Mouse (Mus musculus): ENCODE measurements around the gene C2cd3.
"Not testable (repeated sequence)": the region's sequence is repeated elsewhere in the genome, so short reads cannot be mapped to it uniquely, and the experiment has no call there.

C2cd3 gene

DNA sequence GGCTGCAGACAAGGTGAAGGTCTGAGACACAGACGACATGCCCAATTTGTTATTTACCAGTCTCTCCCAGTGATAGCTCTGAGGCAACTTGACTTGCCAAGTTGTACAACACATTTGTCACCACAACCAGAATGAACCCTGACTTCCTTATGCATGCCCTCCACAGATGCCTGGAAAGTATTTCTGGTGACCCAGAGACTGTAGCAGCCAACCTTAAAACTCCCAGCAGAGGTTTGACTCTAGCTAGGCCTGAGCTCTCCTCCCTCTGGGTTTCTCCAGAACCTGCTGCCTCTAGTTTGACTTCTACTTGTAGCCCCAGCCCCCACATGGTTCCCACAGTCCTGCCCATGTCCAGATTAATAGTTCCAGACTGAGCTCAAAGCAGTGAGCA lies 99.4 kb downstream of the C2cd3 start:
- DNase-seq (ENCODE audit: low read depth): no peak

DNA sequence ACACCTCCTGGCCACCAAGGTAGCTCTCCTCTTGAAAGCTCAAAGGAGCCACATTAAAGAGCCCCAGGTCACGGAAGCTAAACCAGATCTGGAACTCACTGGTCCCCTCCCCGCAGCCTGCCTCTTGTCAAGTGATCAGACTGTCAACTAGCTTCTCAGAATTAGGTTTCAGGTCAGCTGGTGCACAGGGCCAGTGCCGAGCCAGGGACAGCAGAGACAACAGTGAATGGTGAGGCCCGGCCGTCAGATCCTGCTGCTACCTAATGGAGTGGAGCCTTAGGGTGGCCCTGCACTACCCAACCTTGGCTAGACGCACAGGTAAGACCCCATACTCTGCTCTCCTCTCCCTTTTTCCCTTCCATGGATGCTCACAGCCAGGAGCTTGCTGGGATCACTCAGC lies 100.7 kb downstream of the C2cd3 start, which contains the start of gene Ucp3:
Gene Ucp3 (plus strand): TSS at position 214 of the 400 bp plus-strand sequence.
- DNase-seq (ENCODE audit: low read depth): no peak

DNA sequence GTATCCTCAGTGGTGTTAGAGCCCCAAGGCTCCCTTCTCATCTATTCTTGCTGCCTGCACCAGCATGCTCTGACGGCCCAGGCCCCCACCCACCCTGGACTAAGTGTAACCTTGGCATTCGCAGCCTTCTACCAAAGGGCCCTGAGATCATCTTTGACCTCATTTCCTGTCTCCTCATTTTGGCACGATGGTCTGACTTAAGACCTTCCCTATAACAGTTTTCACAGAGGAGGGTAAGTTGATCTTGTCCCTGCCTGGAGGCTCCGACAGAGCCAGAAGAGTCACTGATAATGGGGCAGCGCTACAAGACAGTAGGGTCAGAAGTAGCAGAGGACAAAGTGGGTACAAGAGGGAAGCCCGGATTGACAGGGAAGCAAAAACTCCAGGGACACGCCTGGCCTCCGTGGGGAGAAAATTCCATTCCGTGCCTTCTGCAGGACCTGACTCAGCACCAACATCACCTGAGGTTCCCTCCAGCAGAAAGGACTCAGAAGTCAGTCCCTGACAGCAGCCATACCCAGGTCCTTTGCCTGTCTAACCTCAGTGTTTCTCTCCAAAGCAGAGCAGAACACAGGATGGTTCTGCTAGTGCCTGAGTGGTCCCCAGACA lies 101.9 kb downstream of the C2cd3 start:
- DNase-seq (ENCODE audit: low read depth): no peak

DNA sequence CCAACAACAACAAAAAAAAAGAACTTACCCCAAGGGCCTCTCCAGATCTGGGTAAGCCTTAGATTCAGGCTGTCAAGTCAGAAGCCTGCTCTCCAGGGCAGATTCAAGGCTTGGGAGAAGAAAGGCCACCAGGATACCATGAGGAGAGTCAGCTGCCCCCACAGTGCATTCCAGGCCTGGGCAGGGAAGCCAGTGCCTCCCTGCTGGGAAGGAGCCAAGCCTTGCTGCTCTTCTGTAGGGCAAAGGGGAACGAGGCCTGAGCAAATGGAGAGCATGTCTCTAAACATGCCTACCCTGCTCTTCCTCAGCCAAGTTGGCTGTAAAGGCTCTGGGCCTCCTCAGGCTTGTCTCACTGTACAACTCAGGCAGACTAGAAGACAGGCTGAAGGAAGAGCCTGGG lies 102.6 kb downstream of the C2cd3 start:
- DNase-seq (ENCODE audit: low read depth): no peak

DNA sequence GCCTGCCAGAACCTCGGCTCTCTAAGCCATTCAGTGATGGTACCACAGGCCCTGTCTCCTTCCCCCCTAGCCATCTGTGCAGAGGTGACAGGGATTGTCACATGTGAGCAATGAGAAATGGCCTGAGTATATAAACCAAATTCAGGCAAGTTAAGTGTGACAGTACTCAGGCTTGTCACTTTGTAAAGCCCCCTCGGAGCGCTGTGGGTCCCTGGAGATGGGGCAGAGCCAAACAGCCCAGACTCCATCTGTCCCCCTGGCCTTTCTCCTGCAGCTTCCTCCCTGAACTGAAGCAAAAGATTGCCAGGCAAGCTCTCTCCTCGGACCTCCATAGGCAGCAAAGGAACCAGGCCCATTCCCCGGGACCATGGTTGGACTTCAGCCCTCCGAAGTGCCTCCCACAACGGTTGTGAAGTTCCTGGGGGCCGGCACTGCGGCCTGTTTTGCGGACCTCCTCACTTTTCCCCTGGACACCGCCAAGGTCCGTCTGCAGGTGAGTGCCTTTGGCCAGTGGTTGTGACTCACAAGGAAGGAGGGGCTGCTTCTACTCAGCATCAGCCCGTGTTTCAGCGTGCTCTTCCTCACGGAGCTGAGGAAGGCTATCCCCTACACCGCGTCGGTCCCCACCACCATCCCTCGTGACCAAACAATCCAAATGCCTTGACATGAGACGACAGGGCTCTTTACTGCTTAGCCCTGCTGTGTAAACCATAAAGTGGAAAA lies 107.2 kb downstream of the C2cd3 start:
- no peak for DNase-seq (ENCODE audit: low read depth)

DNA sequence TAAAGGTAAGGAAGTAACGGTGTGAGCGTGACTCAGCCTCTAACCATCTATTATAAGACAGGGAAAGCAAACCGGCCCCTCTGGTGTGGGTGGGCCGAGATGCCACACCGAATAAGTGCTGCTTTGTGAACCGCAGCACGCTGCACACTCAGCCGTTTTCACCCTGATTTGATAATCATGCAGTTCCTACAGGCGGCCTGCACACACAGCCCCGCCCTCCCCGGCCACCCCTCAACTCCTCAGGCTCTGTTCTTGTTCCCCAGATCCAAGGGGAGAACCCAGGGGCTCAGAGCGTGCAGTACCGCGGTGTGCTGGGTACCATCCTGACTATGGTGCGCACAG lies 107.8 kb downstream of the C2cd3 start:
- DNase-seq (ENCODE audit: low read depth): no peak

DNA sequence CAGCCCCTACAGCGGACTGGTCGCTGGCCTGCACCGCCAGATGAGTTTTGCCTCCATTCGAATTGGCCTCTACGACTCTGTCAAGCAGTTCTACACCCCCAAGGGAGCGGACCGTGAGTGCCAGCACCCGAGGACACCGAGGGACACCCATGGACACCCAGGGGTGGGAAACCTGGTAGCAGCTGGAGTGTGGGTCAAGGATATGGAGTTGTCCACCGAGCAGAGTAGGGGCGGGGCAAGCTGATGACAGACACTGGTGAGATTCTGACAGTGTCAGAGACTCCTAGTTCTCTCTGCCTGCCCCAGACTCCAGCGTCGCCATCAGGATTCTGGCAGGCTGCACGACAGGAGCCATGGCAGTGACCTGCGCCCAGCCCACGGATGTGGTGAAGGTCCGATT lies 108.1 kb downstream of the C2cd3 start:
- no peak for DNase-seq (ENCODE audit: low read depth)

DNA sequence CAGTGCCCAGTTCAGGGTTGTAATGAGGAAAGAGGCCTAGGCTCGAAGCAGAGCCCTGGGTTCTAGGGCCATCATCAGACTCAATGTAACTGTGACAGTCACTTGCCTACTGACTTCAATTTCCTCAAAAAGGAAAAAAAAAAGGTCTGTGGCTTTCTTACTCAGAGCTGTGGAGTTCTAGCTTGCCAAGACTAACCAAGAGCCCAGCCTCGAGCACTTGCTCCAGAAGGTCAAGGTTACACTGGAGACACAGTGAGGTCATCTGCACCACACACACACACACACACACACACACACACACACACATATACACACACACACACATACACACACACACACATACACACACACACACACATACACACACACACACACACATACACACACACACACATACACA lies 110.0 kb downstream of the C2cd3 start:
- not testable (repeated sequence) for DNase-seq (ENCODE audit: low read depth)

DNA sequence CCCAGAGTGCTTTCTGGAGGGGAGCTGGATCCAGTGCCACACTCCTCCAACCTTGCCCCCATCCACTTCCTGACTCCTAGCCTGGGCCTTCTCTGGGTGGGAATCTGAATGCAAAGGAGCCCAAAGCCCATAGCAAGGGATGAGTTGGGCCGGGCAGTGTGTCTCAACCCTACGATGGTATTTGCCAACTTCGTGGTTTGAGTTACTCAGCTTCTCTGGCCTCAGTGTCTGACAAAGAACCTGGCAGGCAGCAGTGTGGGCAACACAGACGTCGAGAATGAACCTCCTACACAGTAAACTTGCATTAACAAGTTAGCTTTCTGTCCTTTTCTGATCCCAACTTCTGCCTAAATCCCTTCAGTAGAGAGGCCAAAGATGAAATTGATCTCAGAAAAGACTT lies 112.5 kb downstream of the C2cd3 start:
- DNase-seq (ENCODE audit: low read depth): no peak

DNA sequence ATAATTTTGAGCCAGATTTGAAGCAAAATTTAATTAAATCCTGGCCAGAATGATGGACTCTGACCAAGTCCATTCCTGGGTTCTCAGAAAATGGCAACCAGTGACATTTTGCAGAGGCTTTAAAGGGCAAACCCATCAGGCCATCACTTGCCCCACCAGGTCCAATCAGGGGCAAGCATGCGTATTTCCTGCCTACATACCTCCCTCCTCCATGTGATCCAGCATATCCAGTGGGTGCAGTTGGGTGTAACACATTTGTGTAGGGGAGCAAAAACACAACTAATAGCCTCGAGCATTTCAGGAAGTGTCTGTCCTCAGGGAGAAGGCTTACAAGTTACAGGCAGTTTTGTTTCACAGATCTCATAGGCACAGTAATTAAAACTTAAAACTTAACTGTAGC lies 115.3 kb downstream of the C2cd3 start:
- no peak for DNase-seq (ENCODE audit: low read depth)

DNA sequence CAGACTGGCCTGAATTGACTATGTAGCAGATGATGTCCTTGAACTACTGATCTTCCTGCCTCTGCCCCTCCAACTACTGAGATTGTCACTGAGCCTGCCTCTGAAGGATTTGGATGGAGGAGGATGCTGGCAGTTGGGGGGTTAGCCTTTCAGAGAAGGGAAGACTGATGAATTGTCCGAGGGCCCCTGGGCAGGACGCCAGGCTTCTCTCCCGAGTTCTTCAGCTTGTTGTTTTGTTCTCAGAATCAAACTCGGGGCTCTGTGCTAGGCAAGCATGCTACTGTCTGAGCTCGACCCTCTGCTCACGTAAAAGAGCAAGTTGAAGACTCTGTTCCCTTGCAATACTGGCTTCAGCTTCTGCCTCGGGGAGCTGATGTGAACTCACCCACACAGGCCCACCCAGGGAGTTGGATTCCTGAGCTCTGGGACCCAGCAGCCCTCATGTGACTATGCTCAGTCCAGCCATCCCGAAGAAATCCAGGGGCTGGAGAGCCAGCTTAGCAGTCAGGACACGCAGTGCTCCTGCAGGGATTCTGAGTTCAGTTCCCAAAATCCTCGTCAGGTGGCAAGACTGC lies 116.5 kb downstream of the C2cd3 start:
- DNase-seq (ENCODE audit: low read depth): no peak

DNA sequence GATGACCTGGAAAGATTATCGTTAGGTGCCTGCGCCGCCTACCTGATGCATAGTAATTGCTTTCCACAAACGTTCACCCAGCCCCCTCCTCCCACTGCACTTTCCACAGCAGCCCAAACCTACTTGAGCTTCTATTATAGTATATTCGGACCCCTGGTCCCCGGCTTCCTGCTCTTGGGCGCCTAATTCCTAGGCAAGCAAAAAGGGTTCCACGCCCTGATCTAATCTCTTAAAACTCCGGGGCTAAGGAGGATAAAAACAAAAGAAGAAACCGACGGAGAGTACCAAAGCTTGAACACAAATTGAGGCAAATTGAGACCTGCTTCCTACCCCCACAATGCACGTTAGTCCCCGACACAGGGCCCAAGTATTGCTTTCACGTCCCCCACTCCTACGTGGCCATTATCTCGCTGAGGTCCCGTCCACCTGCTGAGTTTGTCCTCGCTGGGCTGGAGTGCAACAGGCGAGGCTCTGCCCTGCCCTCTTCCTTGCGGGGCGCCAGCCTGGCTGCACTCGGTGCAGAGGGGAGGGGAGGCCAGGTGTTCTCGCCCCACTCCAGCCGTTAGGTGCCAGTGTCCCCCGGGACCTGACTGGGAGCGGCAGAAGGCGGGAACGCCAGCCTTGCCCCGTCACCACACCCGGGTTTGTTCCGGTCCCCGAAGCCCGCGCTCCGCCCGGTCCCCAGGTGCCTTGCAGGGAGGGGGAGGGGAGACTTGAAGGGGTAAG lies 120.5 kb downstream of the C2cd3 start:
- DNase-seq (ENCODE audit: low read depth): no peak

DNA sequence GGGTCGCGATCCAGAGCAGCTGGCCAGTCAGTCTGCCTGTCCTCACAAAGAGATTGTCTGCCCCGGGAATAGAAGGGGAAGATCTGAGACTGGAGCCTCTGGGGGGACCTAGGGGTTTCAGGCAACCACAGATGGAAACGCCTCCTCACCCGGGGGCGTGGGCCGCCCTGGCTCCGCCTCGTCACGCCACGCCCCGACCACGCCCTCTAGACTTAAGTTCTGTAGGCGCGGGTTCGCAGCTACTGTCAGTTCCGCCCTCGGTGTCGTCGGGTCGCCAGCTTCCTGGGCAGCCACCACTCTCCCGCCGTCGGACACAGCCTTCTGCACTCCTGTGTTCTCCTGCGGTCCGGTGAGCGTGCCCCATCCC lies 121.1 kb downstream of the C2cd3 start, which contains the start of gene Ucp2:
Gene Ucp2 (plus strand): TSS at position 221 of the 367 bp plus-strand sequence.
- DNase-seq (ENCODE audit: low read depth): peak; percentile 90

DNA sequence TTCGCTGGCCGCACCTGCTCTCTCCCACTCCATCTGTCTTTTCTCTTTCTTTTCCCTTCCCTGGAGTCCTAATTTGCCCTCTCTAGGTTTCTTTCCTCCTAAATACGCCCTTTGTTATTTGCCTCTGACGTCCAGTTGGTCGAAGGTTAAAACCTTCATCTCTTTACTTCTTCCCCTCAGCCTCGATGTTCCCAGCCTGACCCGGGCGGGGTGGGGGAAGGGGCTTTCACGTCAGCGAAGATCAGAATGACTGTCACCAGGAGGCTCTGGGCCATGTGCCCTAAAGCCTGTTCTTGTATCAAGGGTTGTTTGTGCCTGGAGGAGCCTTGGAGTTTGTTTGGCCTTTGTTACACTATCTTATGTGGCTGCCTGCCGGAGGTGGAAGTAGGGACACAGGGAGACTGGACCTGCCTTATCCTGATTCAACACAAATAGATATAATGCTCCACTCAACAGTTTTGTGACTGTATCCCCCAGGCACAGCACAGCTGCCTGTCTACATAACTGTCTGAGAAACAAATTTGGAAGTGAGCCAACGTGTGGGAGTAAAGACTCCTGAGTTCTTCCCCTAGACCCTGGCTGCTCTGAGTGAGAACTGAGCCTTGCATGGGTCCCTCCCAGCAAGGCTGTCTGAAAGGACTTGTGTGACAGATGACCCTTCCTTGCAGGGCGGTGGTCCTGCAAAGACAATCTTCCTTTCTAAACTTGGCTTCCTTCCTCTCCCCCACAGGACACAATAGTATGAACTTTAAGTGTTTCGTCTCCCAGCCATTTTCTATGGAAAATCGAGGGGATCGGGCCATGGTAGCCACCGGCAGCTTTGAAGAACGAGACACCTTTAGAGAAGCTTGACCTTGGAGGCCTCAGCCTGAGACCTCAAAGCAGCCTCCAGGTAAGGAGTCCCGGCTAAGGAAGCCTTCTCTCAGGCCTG lies 121.7 kb downstream of the C2cd3 start:
- no peak for DNase-seq (ENCODE audit: low read depth)

DNA sequence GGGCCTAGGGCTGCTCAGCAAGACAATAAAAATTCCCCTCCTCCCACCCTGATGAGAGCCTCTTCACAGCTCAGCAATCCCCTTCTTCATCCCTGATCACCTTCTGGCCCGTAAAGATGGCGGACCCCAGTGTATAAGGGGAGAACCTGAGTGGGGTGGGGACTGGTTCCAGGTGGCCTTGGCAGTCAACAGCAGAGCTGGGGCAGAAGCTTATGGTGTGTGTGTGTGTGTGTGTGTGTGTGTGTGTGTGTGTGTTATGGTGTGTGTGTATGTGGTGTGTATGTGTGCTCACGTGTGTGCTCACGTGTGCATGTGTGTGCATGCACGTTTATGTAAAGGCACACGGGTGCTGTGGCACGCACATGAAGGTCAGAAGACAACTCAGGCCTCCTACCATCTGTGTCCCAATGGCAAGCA lies 122.4 kb downstream of the C2cd3 start:
- DNase-seq (ENCODE audit: low read depth): no peak

DNA sequence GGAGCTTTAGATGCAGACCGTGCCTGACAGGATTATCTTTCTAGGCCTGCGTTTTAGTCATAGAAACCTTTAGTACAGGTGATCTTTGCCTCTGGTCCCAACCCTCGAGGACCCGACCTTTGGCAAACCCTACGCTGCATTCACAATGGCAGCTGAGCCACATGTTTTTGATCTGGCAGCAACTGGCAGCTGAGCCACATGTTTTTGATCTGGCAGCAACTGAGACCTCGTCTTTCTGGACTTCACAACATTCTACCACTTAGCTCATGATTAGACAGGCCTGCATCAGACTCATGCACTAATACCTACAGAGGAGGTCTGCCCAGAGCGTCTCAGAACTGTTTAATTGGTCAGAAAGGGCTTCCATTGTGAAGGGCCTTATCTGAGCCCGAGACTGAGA lies 123.0 kb downstream of the C2cd3 start:
- no peak for DNase-seq (ENCODE audit: low read depth)

DNA sequence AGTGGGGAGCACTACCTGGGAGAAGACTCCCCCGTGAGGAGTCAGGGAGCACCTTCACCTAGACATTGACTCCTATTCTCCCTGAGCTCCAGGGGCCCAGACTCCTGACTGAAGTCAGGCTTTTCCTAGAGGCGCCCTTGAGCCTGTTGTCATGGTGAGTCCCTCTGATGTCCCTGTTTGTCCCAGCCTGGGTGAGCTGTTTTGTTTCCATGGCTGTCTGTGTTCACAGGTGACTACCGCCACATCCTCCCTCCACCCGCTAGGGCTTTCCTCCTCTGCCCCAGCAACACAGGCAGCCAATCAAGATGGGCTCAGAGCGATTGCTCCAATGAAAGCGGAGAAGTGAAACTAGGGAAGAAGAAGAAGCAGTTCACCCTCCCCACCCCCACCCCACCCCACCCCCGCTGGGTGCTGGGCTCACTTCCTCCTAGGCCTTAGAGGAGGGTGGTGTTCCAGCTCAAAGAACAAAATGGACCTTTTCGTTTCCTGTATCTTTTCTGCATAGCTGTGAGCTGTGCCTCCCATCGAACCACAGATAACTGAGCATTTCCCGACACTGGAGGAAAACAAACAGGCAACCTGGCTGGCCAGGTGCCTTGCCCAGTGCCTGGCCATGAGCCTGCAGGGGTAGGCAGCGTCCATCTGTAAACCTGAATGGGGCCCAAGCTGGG lies 123.7 kb downstream of the C2cd3 start:
- DNase-seq (ENCODE audit: low read depth): peak; percentile 71

DNA sequence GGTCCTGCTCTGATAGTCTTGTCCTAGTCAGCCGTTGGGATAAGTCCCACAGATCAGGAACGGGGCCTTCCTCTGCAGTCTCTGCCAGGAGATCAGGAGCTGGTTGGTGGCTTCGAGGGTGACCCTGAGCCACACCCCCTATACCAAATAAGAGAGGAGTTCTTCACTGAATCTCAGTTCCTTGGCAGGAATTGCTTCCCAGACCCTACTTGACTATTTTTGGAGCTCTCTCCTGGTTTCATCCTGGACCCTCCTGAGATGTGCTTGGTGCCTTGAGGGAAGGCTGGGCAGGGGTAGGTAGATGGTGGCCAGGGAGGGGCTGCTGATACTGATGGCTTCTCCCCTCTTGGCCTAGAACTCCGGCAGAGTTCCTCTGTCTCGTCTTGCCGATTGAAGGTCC lies 124.3 kb downstream of the C2cd3 start:
- DNase-seq (ENCODE audit: low read depth): no peak

DNA sequence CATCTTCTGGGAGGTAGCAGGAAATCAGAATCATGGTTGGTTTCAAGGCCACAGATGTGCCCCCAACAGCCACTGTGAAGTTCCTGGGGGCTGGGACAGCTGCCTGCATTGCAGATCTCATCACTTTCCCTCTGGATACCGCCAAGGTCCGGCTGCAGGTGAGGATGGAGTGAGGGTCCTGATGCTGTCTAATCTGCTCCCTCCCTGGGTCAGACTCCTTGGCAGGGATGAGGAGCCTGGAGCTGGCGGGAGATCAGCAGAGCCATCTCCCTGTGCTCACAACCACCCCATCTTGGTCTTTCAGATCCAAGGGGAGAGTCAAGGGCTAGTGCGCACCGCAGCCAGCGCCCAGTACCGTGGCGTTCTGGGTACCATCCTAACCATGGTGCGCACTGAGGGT lies 124.8 kb downstream of the C2cd3 start:
- no peak for DNase-seq (ENCODE audit: low read depth)

DNA sequence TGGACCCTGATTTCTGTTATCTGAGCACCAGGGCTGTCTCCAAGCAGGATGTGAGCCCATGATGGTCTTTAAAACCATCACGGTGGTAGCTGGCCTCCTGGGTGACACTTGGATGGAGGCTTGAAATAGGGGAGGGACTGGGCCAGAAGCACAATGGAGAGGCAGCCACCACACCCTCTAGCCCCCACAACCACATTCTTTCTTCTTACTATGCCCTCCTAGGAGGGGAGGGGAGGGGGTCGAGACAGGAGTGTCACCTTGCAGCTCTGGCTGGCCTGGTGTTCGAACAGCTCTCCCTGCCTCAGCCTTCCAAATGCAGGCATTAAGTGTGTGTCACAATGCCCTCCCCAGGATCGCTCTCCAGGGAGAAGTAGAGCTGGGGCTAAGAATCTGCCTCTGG lies 125.4 kb downstream of the C2cd3 start:
- DNase-seq (ENCODE audit: low read depth): no peak

DNA sequence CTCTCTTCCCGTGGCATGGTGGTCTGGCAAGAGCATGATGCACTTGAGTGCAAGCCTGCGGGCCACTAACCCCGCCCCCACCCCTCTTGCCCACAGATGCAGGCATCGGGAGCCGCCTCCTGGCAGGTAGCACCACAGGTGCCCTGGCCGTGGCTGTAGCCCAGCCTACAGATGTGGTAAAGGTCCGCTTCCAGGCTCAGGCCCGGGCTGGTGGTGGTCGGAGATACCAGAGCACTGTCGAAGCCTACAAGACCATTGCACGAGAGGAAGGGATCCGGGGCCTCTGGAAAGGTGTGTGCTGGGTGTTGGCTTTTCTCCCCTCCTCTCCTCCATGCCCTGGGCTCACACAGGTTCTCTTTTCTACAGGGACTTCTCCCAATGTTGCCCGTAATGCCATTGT lies 125.9 kb downstream of the C2cd3 start:
- no peak for DNase-seq (ENCODE audit: low read depth)
